Mouse (Mus musculus): ENCODE measurements around the gene Foxn3. TPM values are rescaled to one million over a fixed set of nuclear protein-coding genes. Genes with fewer than 3 reads are reported as not detected.

Foxn3 gene
- total and polyA plus RNA-seq, 2 experiments: 21.1 to 27.3 TPM

GRCm38 (mm10) chr12:99183261-99183792, 380.1 kb downstream of the Foxn3 start:
- WGBS: 88% methylated on average over 7 of the region's 7 CpGs
- TF ChIP-seq POLR2A (IDR thresholded peaks at IDR 0.05; ENCODE audit: extremely low read depth, insufficient read depth, low read length) (no peak), CTCF (IDR thresholded peaks at IDR 0.05; ENCODE audit: low read depth, low read length) (no peak)
- DNase-seq (ENCODE audit: extremely low read depth, low read depth, low spot score): no peak
- H3K27ac ChIP-seq (replicated peaks; ENCODE audit: insufficient read depth, low read depth, low read length): no peak overlapping the region
- H3K79me2 ChIP-seq (ENCODE audit: control insufficient read depth, insufficient read depth, low read length): no peaks in the 10 kb centered on the region
- H3K9ac ChIP-seq (ENCODE audit: low read depth, low read length): no peak overlapping the region
- no peaks in the 10 kb centered on the region for H3K27me3 ChIP-seq (ENCODE audit: control insufficient read depth, insufficient read depth, low read length)
- H3K4me3 ChIP-seq (ENCODE audit: insufficient read depth, low read depth, low read length): no peak overlapping the region
- H3K36me3 ChIP-seq (ENCODE audit: control insufficient read depth, insufficient read depth, low read length): no peaks in the 10 kb centered on the region
- H3K4me1 ChIP-seq (ENCODE audit: control insufficient read depth, insufficient read depth, low read length): peaks cover 2% of the 10 kb centered on the region; the same call in 1 of the 2 replicates

- Histone ChIP-seq H3K4me1 (ENCODE audit: control insufficient read depth, insufficient read depth, low read length) (no peaks in the 10 kb centered on the region), H3K27me3 (ENCODE audit: control insufficient read depth, insufficient read depth, low read length) (no peaks in the 10 kb centered on the region), H3K27ac (replicated peaks; ENCODE audit: insufficient read depth, low read depth, low read length) (no peak overlapping the region), H3K79me2 (ENCODE audit: control insufficient read depth, insufficient read depth, low read length) (no peaks in the 10 kb centered on the region), H3K36me3 (ENCODE audit: control insufficient read depth, insufficient read depth, low read length) (no peaks in the 10 kb centered on the region), H3K9ac (ENCODE audit: low read depth, low read length) (no peak overlapping the region), H3K4me3 (ENCODE audit: insufficient read depth, low read depth, low read length) (no peak overlapping the region)
- 90% methylated on average over 3 of the region's 3 CpGs for WGBS
- no peak for TF ChIP-seq POLR2A (IDR thresholded peaks at IDR 0.05; ENCODE audit: extremely low read depth, insufficient read depth, low read length)
- no peak for TF ChIP-seq CTCF (IDR thresholded peaks at IDR 0.05; ENCODE audit: low read depth, low read length)
- DNase-seq (ENCODE audit: extremely low read depth, low read depth, low spot score): no peak
Observed at GRCm38 (mm10) chr12:99182338-99182737, 381.0 kb downstream of the Foxn3 start.

GRCm38 (mm10) chr12:99180234-99180824, 383.1 kb downstream of the Foxn3 start:
- H3K4me1 ChIP-seq (ENCODE audit: control insufficient read depth, insufficient read depth, low read length): no peaks in the 10 kb centered on the region
- 85% methylated on average over 3 of the region's 3 CpGs for WGBS
- DNase-seq (ENCODE audit: extremely low read depth, low read depth, low spot score): no peak
- H3K79me2 ChIP-seq (ENCODE audit: control insufficient read depth, insufficient read depth, low read length): no peaks in the 10 kb centered on the region
- no peak overlapping the region for H3K4me3 ChIP-seq (ENCODE audit: insufficient read depth, low read depth, low read length)
- no peak overlapping the region for H3K27ac ChIP-seq (replicated peaks; ENCODE audit: insufficient read depth, low read depth, low read length)
- TF ChIP-seq POLR2A (IDR thresholded peaks at IDR 0.05; ENCODE audit: extremely low read depth, insufficient read depth, low read length) (no peak), CTCF (IDR thresholded peaks at IDR 0.05; ENCODE audit: low read depth, low read length) (no peak)
- H3K36me3 ChIP-seq (ENCODE audit: control insufficient read depth, insufficient read depth, low read length): no peaks in the 10 kb centered on the region
- no peak overlapping the region for H3K9ac ChIP-seq (ENCODE audit: low read depth, low read length)
- no peaks in the 10 kb centered on the region for H3K27me3 ChIP-seq (ENCODE audit: control insufficient read depth, insufficient read depth, low read length)

GRCm38 (mm10) chr12:99174979-99175621, 388.3 kb downstream of the Foxn3 start:
- Histone ChIP-seq H3K36me3 (ENCODE audit: control insufficient read depth, insufficient read depth, low read length) (no peaks in the 10 kb centered on the region), H3K9ac (ENCODE audit: low read depth, low read length) (no peak overlapping the region)

GRCm38 (mm10) chr12:99172170-99172569, 391.2 kb downstream of the Foxn3 start:
- H3K4me3 ChIP-seq (ENCODE audit: insufficient read depth, low read depth, low read length): no peak overlapping the region
- WGBS: 80% methylated on average over 5 of the region's 5 CpGs
- H3K79me2 ChIP-seq (ENCODE audit: control insufficient read depth, insufficient read depth, low read length): no peaks in the 10 kb centered on the region

More at GRCm38 (mm10) chr12:99174979-99175621, 388.3 kb downstream of the Foxn3 start:
- Histone ChIP-seq H3K79me2 (ENCODE audit: control insufficient read depth, insufficient read depth, low read length) (no peaks in the 10 kb centered on the region), H3K4me3 (ENCODE audit: insufficient read depth, low read depth, low read length) (no peak overlapping the region), H3K4me1 (ENCODE audit: control insufficient read depth, insufficient read depth, low read length) (no peaks in the 10 kb centered on the region), H3K27me3 (ENCODE audit: control insufficient read depth, insufficient read depth, low read length) (no peaks in the 10 kb centered on the region), H3K27ac (replicated peaks; ENCODE audit: insufficient read depth, low read depth, low read length) (no peak overlapping the region)
- DNase-seq (ENCODE audit: extremely low read depth, low read depth, low spot score): no peak
- no peak for TF ChIP-seq CTCF (IDR thresholded peaks at IDR 0.05; ENCODE audit: low read depth, low read length)
- no peak for TF ChIP-seq POLR2A (IDR thresholded peaks at IDR 0.05; ENCODE audit: extremely low read depth, insufficient read depth, low read length)
- 77% methylated on average over 11 of the region's 11 CpGs for WGBS

GRCm38 (mm10) chr12:99169925-99170324, 393.5 kb downstream of the Foxn3 start:
- no peak for TF ChIP-seq CTCF (IDR thresholded peaks at IDR 0.05; ENCODE audit: low read depth, low read length)
- no peak for TF ChIP-seq POLR2A (IDR thresholded peaks at IDR 0.05; ENCODE audit: extremely low read depth, insufficient read depth, low read length)
- Histone ChIP-seq H3K27ac (replicated peaks; ENCODE audit: insufficient read depth, low read depth, low read length) (no peak overlapping the region), H3K79me2 (ENCODE audit: control insufficient read depth, insufficient read depth, low read length) (no peaks in the 10 kb centered on the region), H3K4me1 (ENCODE audit: control insufficient read depth, insufficient read depth, low read length) (no peaks in the 10 kb centered on the region), H3K9ac (ENCODE audit: low read depth, low read length) (no peak overlapping the region), H3K36me3 (ENCODE audit: control insufficient read depth, insufficient read depth, low read length) (no peaks in the 10 kb centered on the region), H3K4me3 (ENCODE audit: insufficient read depth, low read depth, low read length) (no peak overlapping the region), H3K27me3 (ENCODE audit: control insufficient read depth, insufficient read depth, low read length) (no peaks in the 10 kb centered on the region)
- no peak for DNase-seq (ENCODE audit: extremely low read depth, low read depth, low spot score)
- WGBS: 94% methylated on average over 6 of the region's 6 CpGs

More at GRCm38 (mm10) chr12:99172170-99172569, 391.2 kb downstream of the Foxn3 start:
- H3K27ac ChIP-seq (replicated peaks; ENCODE audit: insufficient read depth, low read depth, low read length): no peak overlapping the region
- TF ChIP-seq CTCF (IDR thresholded peaks at IDR 0.05; ENCODE audit: low read depth, low read length) (peak; percentile 18; the same call in 1 of the 2 replicates), POLR2A (IDR thresholded peaks at IDR 0.05; ENCODE audit: extremely low read depth, insufficient read depth, low read length) (no peak)
- DNase-seq (ENCODE audit: extremely low read depth, low read depth, low spot score): no peak
- no peaks in the 10 kb centered on the region for H3K4me1 ChIP-seq (ENCODE audit: control insufficient read depth, insufficient read depth, low read length)
- H3K36me3 ChIP-seq (ENCODE audit: control insufficient read depth, insufficient read depth, low read length): no peaks in the 10 kb centered on the region
- no peak overlapping the region for H3K9ac ChIP-seq (ENCODE audit: low read depth, low read length)
- no peaks in the 10 kb centered on the region for H3K27me3 ChIP-seq (ENCODE audit: control insufficient read depth, insufficient read depth, low read length)

Measured in liver, adult 2 months (tissue).